Mouse (Mus musculus) E14TG2a.4 (cell line): ENCODE measurements around the gene Dcxr.

Experiments
- CTCF ChIP-seq: conservative IDR thresholded peaks from 2 replicates; pipeline ENCODE4 v1.5.1; 2014; ENCODE audit warnings: low read length
- NANOG ChIP-seq: IDR thresholded peaks from 2 replicates; pipeline ENCODE4 v1.6.1; 2014; ENCODE audit warnings: borderline replicate concordance, low read length, mixed read lengths

- TF ChIP-seq CTCF = no peak
- TF ChIP-seq NANOG = no peak
Measured at GRCm38 (mm10) chr11:120740981-120741380, 13.9 kb upstream of the Dcxr start.
